Mouse (Mus musculus) heart, embryonic 12.5 days (tissue): Measurements from ENCODE around the gene Ifnb1. TPM values are rescaled to one million over a fixed set of nuclear protein-coding genes. Genes with fewer than 3 reads are reported as not detected.
A peak's percentile ranks its signal among the peaks of the same experiment; 100 is the strongest.

Experiments
- ATAC-seq: fragments of 200-750 bp; cut with Nextera tagmentation; 2 replicates; pipeline ENCODE4 v1.8.0; 2017; ENCODE audit warnings: moderate TSS enrichment, moderate library complexity; ENCODE audit not compliant: insufficient number of reproducible peaks, low FRiP score
- H3K27ac ChIP-seq: fragments of 300-500 bp; sonication (generic); 2 replicates; pipeline ENCODE4 v1.5.1; 2016; ENCODE audit warnings: mild to moderate bottlenecking, moderate library complexity; ENCODE audit not compliant: poor library complexity, severe bottlenecking
- H3K27me3 ChIP-seq: fragments of 300-500 bp; sonication (generic); replicated peaks from 2 replicates; pipeline ENCODE4 v1.6.1; 2016; ENCODE audit warnings: mild to moderate bottlenecking, moderate library complexity
- H3K36me3 ChIP-seq: fragments of 300-500 bp; sonication (generic); 2 replicates; pipeline ENCODE4 v1.6.1; 2016; ENCODE audit warnings: mild to moderate bottlenecking, moderate library complexity
- H3K4me1 ChIP-seq: fragments of 300-500 bp; sonication (generic); replicated peaks from 2 replicates; pipeline ENCODE4 v1.6.1; 2016; ENCODE audit warnings: mild to moderate bottlenecking
- H3K4me2 ChIP-seq: fragments of 300-500 bp; sonication (generic); 2 replicates; pipeline ENCODE4 v1.6.1; 2016; ENCODE audit warnings: mild to moderate bottlenecking, moderate library complexity
- H3K4me3 ChIP-seq: fragments of 300-500 bp; sonication (generic); 2 replicates; pipeline ENCODE4 v1.5.1; 2016; ENCODE audit warnings: mild to moderate bottlenecking
- H3K9ac ChIP-seq: fragments of 300-500 bp; sonication (generic); 2 replicates; pipeline ENCODE4 v1.6.1; 2016; ENCODE audit warnings: mild to moderate bottlenecking, moderate library complexity
- H3K9me3 ChIP-seq: fragments of 300-500 bp; sonication (generic); replicated peaks from 2 replicates; pipeline ENCODE4 v1.6.1; 2016; ENCODE audit warnings: mild to moderate bottlenecking, moderate library complexity
- WGBS: fragments of 180-500 bp; shearing (Covaris S2); methylation state at CpG from one replicate; pipeline ENCODE4 v1.1.7; 2016; 5-methylcytosine and 5-hydroxymethylcytosine counted together
- polyA plus RNA-seq: library from polyadenylated mRNA; unstranded; fragments of >200 nt; fragmentation: Nextera tagmentation; extraction: Ambion mirVana; gene quantifications from 2 replicates; pipeline ENCODE4 v1.2.1, GENCODE M21; 2016

Gene Ifnb1
- polyA plus RNA-seq, 1 experiment from 2014 or later: not detected

DNA sequence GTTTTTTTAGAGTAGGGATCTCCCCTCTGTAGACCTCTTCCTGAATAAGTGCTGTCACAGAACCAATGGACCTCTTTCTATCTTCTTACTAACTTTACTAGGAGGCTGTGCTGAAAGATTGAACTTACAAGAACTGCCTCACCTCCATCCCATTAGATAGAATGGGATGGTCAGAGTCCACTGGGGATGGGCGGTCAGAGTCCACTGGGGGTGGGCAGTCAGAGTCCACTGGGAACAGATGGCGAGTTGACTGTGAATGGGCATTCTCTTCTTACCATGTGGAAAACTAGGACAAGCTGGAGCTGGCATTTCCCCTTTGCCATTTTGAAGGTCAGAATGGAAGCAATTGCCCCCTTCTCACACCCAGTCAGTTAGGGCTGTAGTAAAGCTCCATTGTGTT, 10.9 kb upstream of the Ifnb1 start:
- ATAC-seq: no peak
- no peak overlapping the region for H3K4me2 ChIP-seq
- no peaks in the 10 kb centered on the region for H3K9me3 ChIP-seq
- no peaks in the 10 kb centered on the region for H3K27me3 ChIP-seq
- no peaks in the 10 kb centered on the region for H3K36me3 ChIP-seq
- no peak overlapping the region for H3K27ac ChIP-seq
- no peak overlapping the region for H3K4me3 ChIP-seq
- WGBS: 85% methylated on average over 2 of the region's 2 CpGs
- H3K9ac ChIP-seq: no peak overlapping the region
- no peaks in the 10 kb centered on the region for H3K4me1 ChIP-seq

DNA sequence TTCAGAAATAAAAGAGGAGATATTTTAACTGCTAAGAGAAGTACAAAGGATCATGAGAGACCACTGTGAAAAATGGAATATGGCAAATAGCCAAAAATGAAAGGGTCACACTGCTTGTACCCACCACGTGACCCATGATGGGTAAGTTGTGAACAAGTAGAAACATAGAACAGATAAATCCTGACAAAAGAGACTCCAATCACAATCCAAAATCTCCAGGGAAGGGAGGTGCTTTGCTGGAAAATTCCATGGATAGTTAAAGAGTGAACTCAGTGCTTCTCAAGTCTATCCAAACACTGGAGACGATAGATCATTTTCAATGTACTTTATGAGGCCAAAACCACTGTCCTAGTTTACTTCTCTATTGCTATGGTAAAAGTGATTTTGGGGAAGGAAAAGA, 8.3 kb upstream of the Ifnb1 start:
- Histone ChIP-seq H3K9me3 (no peaks in the 10 kb centered on the region), H3K36me3 (no peaks in the 10 kb centered on the region), H3K9ac (no peak overlapping the region), H3K4me3 (no peak overlapping the region), H3K4me2 (no peak overlapping the region), H3K27me3 (no peaks in the 10 kb centered on the region), H3K4me1 (no peaks in the 10 kb centered on the region), H3K27ac (no peak overlapping the region)
- WGBS: 58% methylated on average over 2 of the region's 2 CpGs
- ATAC-seq: no peak

DNA sequence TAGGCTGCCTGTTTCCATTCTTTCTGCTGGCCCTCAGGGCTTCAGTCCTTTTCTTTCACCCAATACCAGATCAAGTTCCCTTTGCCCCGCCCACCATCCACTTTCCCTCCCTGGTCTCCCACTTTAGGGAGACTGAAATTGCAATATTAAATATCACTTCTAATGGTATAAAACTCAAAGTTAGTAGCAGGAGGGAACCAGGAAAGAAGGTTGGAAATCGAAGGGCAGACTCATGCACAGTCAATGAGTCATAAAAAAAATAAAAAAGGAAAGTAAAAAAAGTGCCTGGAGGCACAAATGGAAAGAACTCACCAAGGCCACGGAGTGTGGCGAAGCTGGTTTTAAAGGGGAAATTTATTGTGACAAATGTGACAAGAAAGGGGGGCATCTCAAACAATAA, 7.7 kb upstream of the Ifnb1 start:
- Histone ChIP-seq H3K4me1 (no peaks in the 10 kb centered on the region), H3K27me3 (no peaks in the 10 kb centered on the region), H3K4me2 (no peak overlapping the region), H3K36me3 (no peaks in the 10 kb centered on the region), H3K27ac (no peak overlapping the region), H3K9ac (no peak overlapping the region), H3K4me3 (no peak overlapping the region), H3K9me3 (no peaks in the 10 kb centered on the region)
- no peak for ATAC-seq
- WGBS: 71% methylated on average over 4 of the region's 4 CpGs

DNA sequence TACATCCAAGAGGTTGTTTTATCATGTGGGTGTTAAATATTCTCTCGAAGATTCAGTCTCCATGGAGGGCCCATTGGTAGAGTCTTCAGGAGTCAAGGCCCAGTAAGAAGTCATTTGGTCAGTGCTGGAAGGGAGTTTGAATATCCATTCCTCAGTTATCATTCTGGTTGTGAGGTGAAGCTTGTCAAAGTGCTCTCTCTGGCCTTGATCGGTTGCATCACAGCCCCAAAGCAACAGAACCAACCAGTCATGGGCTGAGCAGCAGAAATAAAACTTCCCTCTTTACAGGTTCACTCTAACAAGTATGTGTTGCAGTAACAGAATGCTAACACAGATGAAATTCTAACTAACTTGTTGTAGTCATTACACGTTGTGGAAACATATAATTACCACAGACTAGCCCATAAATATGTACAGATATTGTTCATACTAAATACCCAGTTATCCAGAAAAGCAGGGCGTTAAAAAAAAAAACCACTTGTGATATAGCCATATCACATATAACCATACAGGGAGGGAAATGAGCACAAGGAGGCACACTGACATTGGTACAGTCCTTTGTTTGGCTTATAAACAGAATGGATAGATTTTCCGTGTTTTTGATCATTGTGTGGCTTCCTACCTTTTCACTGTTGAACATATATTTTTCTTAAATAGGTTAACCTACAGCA, 3.9 kb upstream of the Ifnb1 start:
- Histone ChIP-seq H3K27me3 (no peaks in the 10 kb centered on the region), H3K36me3 (no peaks in the 10 kb centered on the region), H3K9ac (no peak overlapping the region), H3K4me3 (no peak overlapping the region), H3K9me3 (no peaks in the 10 kb centered on the region), H3K4me1 (no peaks in the 10 kb centered on the region), H3K27ac (no peak overlapping the region), H3K4me2 (no peak overlapping the region)
- ATAC-seq: no peak
- WGBS: 74% methylated on average over 5 of the region's 5 CpGs

DNA sequence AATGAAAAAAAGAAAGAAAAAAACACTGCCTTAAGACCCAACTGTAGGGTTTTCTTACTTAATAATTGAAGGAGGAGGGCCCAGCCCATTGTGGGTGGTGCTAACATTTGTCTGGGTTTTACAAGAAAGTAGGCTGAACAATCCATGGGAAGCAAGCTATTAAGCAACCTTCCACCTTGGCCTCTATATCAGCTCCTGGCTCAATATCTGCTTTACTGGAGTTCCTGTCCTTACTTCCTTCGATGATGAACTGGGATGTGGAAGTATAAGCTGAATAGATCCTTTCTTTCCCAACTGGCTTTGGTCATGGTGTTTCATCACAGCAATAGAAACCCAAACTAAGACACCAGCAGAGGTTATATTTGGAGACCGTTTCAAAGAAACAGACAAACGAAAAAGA, 2.8 kb upstream of the Ifnb1 start:
- Histone ChIP-seq H3K4me1 (no peaks in the 10 kb centered on the region), H3K9me3 (no peaks in the 10 kb centered on the region), H3K9ac (no peak overlapping the region), H3K4me2 (no peak overlapping the region), H3K36me3 (no peaks in the 10 kb centered on the region), H3K4me3 (no peak overlapping the region), H3K27me3 (no peaks in the 10 kb centered on the region), H3K27ac (no peak overlapping the region)
- ATAC-seq: no peak
- WGBS: 70% methylated on average over 3 of the region's 3 CpGs

DNA sequence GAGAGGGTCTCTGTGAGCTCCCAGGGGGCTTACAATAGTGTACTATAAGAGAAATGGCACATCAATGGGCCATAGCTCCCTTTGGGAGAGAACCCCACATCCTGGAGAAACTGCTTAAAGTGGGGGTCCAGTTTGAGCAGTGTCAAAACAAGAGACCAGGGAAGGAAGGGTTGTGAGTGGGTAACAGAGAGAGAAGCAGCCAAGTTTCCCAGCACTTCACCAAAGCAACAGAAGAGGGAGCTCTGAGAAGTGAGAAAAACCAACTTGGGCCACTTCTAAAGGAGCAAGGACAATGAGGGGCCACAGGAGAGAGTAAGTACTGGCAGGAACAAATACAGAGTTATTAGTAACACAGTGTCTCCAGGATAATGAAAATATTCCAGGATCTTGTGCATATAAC, 667 bp upstream of the Ifnb1 start:
- Histone ChIP-seq H3K4me1 (peaks cover 10% of the 10 kb centered on the region; the same call in 1 of the 2 replicates), H3K9me3 (no peaks in the 10 kb centered on the region), H3K27me3 (no peaks in the 10 kb centered on the region), H3K27ac (no peak overlapping the region), H3K4me3 (no peak overlapping the region), H3K9ac (no peak overlapping the region), H3K4me2 (no peak overlapping the region), H3K36me3 (no peaks in the 10 kb centered on the region)
- no peak for ATAC-seq

DNA sequence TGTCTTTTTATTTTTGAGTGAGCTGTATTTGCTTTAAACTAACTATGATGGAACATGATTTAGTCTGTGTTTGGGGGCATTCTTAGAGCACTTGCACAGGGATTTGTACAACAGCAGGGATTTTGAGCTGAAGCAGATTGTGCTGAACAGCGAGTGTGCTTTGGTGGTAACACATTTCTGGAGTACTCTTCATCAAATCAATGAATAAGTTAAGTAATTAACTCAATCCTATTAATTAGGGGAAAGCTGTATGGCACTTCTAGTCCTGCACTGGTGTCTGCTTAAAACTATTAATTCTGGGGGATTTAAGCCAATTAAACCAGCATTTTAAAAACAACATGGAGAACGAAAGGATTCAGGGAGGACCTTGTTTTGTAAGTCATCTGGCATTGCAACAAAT, 4.6 kb downstream of the Ifnb1 start:
- H3K4me3 ChIP-seq: no peak overlapping the region
- H3K27me3 ChIP-seq: no peaks in the 10 kb centered on the region
- H3K9me3 ChIP-seq: no peaks in the 10 kb centered on the region
- WGBS: 83% methylated on average over 2 of the region's 2 CpGs
- H3K36me3 ChIP-seq: no peaks in the 10 kb centered on the region
- H3K9ac ChIP-seq: no peak overlapping the region
- H3K4me2 ChIP-seq: no peak overlapping the region
- ATAC-seq: no peak
- H3K27ac ChIP-seq: no peak overlapping the region
- H3K4me1 ChIP-seq: peaks cover 27% of the 10 kb centered on the region

DNA sequence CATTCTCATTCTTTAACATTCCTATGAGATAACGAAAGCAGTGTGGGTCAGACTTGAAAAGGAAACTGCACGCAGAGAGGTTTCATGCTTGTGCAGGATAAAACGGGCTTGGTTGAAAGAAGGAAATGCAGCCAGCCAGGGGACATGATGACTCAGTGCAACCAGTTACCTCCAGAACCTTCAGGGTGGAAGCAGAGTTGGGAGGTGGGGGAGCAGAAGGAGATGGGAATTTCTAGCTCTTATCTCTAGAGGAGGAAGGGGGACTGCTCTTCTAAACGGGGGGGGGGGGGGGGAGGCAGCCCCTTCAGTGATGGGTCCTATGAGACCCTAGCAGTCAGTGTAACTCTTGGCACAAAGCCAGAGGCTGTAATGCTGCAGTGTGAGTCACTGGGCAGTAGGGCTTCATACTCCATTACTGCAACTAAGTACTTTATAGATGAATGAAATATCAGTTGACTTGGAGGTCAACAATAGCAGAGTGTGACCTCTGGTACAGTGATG, 6.8 kb downstream of the Ifnb1 start:
- WGBS: 2% methylated on average over 4 of the region's 4 CpGs
- Histone ChIP-seq H3K9me3 (no peaks in the 10 kb centered on the region), H3K4me1 (peaks cover 27% of the 10 kb centered on the region), H3K4me2 (peak overlapping the region; percentile 63), H3K36me3 (no peaks in the 10 kb centered on the region), H3K27me3 (no peaks in the 10 kb centered on the region), H3K27ac (peak overlapping the region; percentile 89), H3K9ac (no peak overlapping the region), H3K4me3 (peak overlapping the region; percentile 28)
- peak; percentile 84 for ATAC-seq

DNA sequence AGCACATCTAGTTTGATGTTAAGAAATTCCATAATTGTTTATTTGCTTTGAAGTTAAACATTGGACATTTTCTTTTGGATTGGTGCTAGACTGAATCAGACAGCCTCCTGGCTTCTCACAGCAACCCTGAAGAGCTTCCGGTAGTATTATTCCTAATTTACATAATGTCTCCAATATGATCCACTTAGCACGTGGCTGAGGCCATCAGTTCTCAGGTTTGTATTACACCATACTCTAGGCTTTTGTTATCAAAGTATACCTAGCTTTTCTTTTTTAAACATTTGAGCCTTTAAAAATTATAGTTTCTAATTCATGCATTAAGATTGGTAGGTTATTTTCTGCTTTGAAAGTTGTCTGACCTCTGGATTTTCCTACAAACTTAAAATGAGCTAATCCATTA, 7.3 kb downstream of the Ifnb1 start:
- Histone ChIP-seq H3K27ac (peak overlapping the region; percentile 89), H3K36me3 (no peaks in the 10 kb centered on the region), H3K4me2 (peak overlapping the region; percentile 63), H3K9me3 (no peaks in the 10 kb centered on the region), H3K4me1 (peaks cover 27% of the 10 kb centered on the region), H3K27me3 (no peaks in the 10 kb centered on the region), H3K9ac (no peak overlapping the region), H3K4me3 (peak overlapping the region; percentile 28; the same call in 1 of the 2 replicates)
- 48% methylated on average over 2 of the region's 2 CpGs for WGBS
- no peak for ATAC-seq

DNA sequence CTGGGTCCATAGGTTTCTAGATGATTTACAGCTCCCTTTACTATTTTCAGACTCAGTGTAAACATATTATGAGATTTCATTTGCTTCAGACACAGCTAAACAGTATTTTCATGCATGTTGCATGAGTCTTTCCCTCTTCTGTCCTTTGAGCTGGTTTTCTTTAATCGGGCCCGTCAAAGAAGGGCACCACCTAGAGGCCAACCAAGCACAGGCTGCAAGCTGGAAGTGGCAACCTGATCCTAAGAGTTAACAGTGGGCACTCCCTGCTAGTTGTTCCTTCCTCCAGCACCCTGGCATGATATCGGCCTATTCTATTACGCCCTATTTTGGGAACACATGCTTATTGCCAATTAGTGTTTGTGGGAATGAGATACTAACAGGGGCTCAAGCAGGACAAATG, 8.2 kb downstream of the Ifnb1 start:
- no peak overlapping the region for H3K4me3 ChIP-seq
- ATAC-seq: no peak
- 43% methylated on average over 4 of the region's 4 CpGs for WGBS
- no peak overlapping the region for H3K9ac ChIP-seq
- H3K27me3 ChIP-seq: no peaks in the 10 kb centered on the region
- no peaks in the 10 kb centered on the region for H3K36me3 ChIP-seq
- H3K27ac ChIP-seq: no peak overlapping the region
- peaks cover 24% of the 10 kb centered on the region for H3K4me1 ChIP-seq
- H3K9me3 ChIP-seq: no peaks in the 10 kb centered on the region
- H3K4me2 ChIP-seq: no peak overlapping the region

DNA sequence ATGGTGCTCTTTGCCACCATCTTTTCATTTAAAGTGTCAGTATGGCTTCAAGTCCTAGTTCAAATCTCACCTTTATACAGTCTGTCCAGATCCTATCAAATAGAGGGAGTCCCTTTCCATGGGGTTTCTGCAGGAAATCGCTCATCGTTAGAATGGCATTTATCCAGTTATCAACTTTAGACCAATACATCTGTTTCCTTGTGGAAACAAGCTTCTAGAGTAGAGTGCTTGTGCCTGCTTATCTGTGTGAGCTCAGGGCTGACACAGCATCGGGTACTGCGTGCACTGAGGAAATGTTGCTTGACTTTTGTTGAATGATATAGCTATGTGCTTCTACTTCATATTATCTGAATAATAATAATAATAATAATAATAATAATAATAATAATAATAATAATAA, 8.8 kb downstream of the Ifnb1 start:
- peak; percentile 52; the same call in 1 of the 2 replicates for ATAC-seq
- no peak overlapping the region for H3K4me3 ChIP-seq
- no peak overlapping the region for H3K9ac ChIP-seq
- H3K36me3 ChIP-seq: no peaks in the 10 kb centered on the region
- H3K4me2 ChIP-seq: no peak overlapping the region
- H3K27me3 ChIP-seq: no peaks in the 10 kb centered on the region
- H3K9me3 ChIP-seq: no peaks in the 10 kb centered on the region
- 65% methylated on average over 4 of the region's 4 CpGs for WGBS
- H3K27ac ChIP-seq: no peak overlapping the region
- peaks cover 20% of the 10 kb centered on the region for H3K4me1 ChIP-seq

DNA sequence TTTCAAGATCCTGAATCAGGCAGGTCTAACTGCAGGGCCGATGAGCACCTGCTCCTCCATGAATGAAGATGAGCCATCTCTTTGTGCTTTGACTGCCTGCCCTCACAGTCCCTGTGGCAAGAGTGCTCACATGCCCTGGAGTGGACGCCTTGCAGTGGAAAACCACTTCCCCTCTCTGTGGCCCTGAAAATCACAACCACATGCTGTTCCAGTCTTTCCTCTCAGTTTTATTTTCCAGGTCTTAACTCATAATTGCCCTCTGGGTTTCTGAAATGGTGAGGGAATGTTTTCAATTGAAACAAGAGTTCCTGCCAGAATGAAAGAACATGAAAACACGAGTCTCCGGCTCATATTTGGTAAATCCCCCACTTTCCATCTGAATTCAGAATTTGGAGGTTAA, 18.8 kb downstream of the Ifnb1 start:
- Histone ChIP-seq H3K27ac (no peak overlapping the region), H3K9me3 (no peaks in the 10 kb centered on the region), H3K4me3 (no peak overlapping the region), H3K4me2 (no peak overlapping the region), H3K36me3 (no peaks in the 10 kb centered on the region), H3K9ac (no peak overlapping the region), H3K4me1 (no peaks in the 10 kb centered on the region), H3K27me3 (no peaks in the 10 kb centered on the region)
- no peak for ATAC-seq
- 81% methylated on average over 4 of the region's 4 CpGs for WGBS
